Mouse (Mus musculus) neural tube, embryonic 11.5 days (tissue): Measurements from ENCODE around the gene Dnaja1. TPM values are rescaled to one million over a fixed set of nuclear protein-coding genes. Genes with fewer than 3 reads are reported as not detected.

Experiments
- ATAC-seq: fragments of 200-750 bp; cut with Nextera tagmentation; 2 replicates; pipeline ENCODE4 v1.8.0; 2017; ENCODE audit warnings: moderate number of reproducible peaks, mild to moderate bottlenecking, moderate TSS enrichment, moderate library complexity; ENCODE audit not compliant: insufficient read depth, low FRiP score, low TSS enrichment
- DNase-seq: peaks from one replicate; pipeline ENCODE4 v3.0.0-alpha.2; 2015; ENCODE audit warnings: low spot score
- H3K27ac ChIP-seq: fragments of 300-500 bp; sonication (generic); 2 replicates; pipeline ENCODE4 v1.5.1; 2014; ENCODE audit warnings: low read depth, mild to moderate bottlenecking, low read length
- H3K27me3 ChIP-seq: fragments of 300-500 bp; sonication (generic); 2 replicates; pipeline ENCODE4 v1.6.1; 2014; ENCODE audit warnings: mild to moderate bottlenecking, low read length, mixed read lengths; ENCODE audit not compliant: control insufficient read depth, insufficient read depth
- H3K36me3 ChIP-seq: fragments of 300-500 bp; sonication (generic); 2 replicates; pipeline ENCODE4 v1.6.1; 2014; ENCODE audit warnings: mild to moderate bottlenecking, low read length, moderate library complexity, mixed read lengths; ENCODE audit not compliant: control insufficient read depth, insufficient read depth
- H3K4me1 ChIP-seq: fragments of 300-500 bp; sonication (generic); 2 replicates; pipeline ENCODE4 v1.6.1; 2014; ENCODE audit warnings: low read length, mixed read lengths; ENCODE audit not compliant: control insufficient read depth, insufficient read depth
- H3K4me2 ChIP-seq: fragments of 300-500 bp; sonication (generic); 2 replicates; pipeline ENCODE4 v1.6.1; 2014; ENCODE audit warnings: low read depth, mild to moderate bottlenecking, moderate library complexity
- H3K4me3 ChIP-seq: fragments of 300-500 bp; sonication (generic); 2 replicates; pipeline ENCODE4 v1.5.1; 2014; ENCODE audit warnings: low read depth, low read length
- H3K9ac ChIP-seq: fragments of 300-500 bp; sonication (generic); 2 replicates; pipeline ENCODE4 v1.6.1; 2014; ENCODE audit warnings: mild to moderate bottlenecking, low read length
- H3K9me3 ChIP-seq: fragments of 300-500 bp; sonication (generic); 2 replicates; pipeline ENCODE4 v1.6.1; 2016; ENCODE audit warnings: low read length; ENCODE audit not compliant: control insufficient read depth
- WGBS: fragments of 180-500 bp; shearing (Covaris S2); extraction: QIAGEN DNeasy Blood & Tissue Kit; methylation state at CpG from one replicate; pipeline ENCODE4 v1.1.7; 2014; 5-methylcytosine and 5-hydroxymethylcytosine counted together
- polyA plus RNA-seq: library from polyadenylated mRNA; unstranded; fragments of >200 nt; fragmentation: Nextera tagmentation; extraction: Ambion mirVana; gene quantifications from 2 replicates; pipeline ENCODE4 v1.2.1, GENCODE M21; 2014

The Dnaja1 gene
- polyA plus RNA-seq, 1 experiment from 2014 or later = 694 TPM

GRCm38 (mm10) chr4:40725141-40725540, 3.2 kb downstream of the Dnaja1 start:
- DNase-seq = no peak
- Histone ChIP-seq H3K4me1 (peaks cover 14% of the 10 kb centered on the region), H3K9me3 (no peaks in the 10 kb centered on the region), H3K27me3 (no peaks in the 10 kb centered on the region), H3K9ac (no peak overlapping the region), H3K36me3 (peaks cover 13% of the 10 kb centered on the region), H3K4me2 (no peak overlapping the region; the same call in 1 of the 2 replicates), H3K27ac (no peak overlapping the region), H3K4me3 (no peak overlapping the region)
- ATAC-seq = no peak
- 90% methylated on average over 7 of the region's 7 CpGs for WGBS

- Histone ChIP-seq H3K36me3 (peaks cover 13% of the 10 kb centered on the region), H3K4me3 (no peak overlapping the region), H3K27ac (no peak overlapping the region), H3K9ac (no peak overlapping the region), H3K9me3 (no peaks in the 10 kb centered on the region), H3K4me2 (no peak overlapping the region; the same call in 1 of the 2 replicates), H3K27me3 (no peaks in the 10 kb centered on the region), H3K4me1 (peaks cover 14% of the 10 kb centered on the region)
- no peak for ATAC-seq
- DNase-seq = no peak
Observed at GRCm38 (mm10) chr4:40725554-40725953, 3.6 kb downstream of the Dnaja1 start.

GRCm38 (mm10) chr4:40727247-40727646, 5.3 kb downstream of the Dnaja1 start:
- Histone ChIP-seq H3K4me3 (no peak overlapping the region), H3K9me3 (no peaks in the 10 kb centered on the region), H3K27ac (no peak overlapping the region), H3K4me2 (no peak overlapping the region), H3K9ac (no peak overlapping the region), H3K4me1 (peaks cover 11% of the 10 kb centered on the region), H3K27me3 (no peaks in the 10 kb centered on the region), H3K36me3 (peaks cover 13% of the 10 kb centered on the region)
- no peak for ATAC-seq
- DNase-seq = no peak
- 86% methylated on average over 1 of the region's 1 CpGs for WGBS

- H3K4me1 ChIP-seq = no peaks in the 10 kb centered on the region
- no peak overlapping the region for H3K27ac ChIP-seq
- no peak overlapping the region for H3K9ac ChIP-seq
- no peaks in the 10 kb centered on the region for H3K27me3 ChIP-seq
- ATAC-seq = no peak
- H3K9me3 ChIP-seq = no peaks in the 10 kb centered on the region
- H3K4me2 ChIP-seq = no peak overlapping the region
- no peak for DNase-seq
- H3K4me3 ChIP-seq = no peak overlapping the region
- H3K36me3 ChIP-seq = peaks cover 17% of the 10 kb centered on the region
Observed at GRCm38 (mm10) chr4:40731262-40731661, 9.3 kb downstream of the Dnaja1 start.

GRCm38 (mm10) chr4:40735351-40735750, 13.4 kb downstream of the Dnaja1 start:
- H3K36me3 ChIP-seq = peaks cover 13% of the 10 kb centered on the region
- WGBS = 68% methylated on average over 1 of the region's 1 CpGs
- no peak overlapping the region for H3K27ac ChIP-seq
- no peak overlapping the region for H3K9ac ChIP-seq
- no peak overlapping the region for H3K4me2 ChIP-seq
- no peaks in the 10 kb centered on the region for H3K27me3 ChIP-seq
- ATAC-seq = no peak
- no peak for DNase-seq
- H3K4me3 ChIP-seq = no peak overlapping the region
- no peaks in the 10 kb centered on the region for H3K9me3 ChIP-seq
- H3K4me1 ChIP-seq = no peaks in the 10 kb centered on the region

GRCm38 (mm10) chr4:40757157-40757779, 35.3 kb downstream of the Dnaja1 start:
- ATAC-seq (peak; percentile 75), DNase-seq (no peak)
- Histone ChIP-seq H3K9me3 (no peaks in the 10 kb centered on the region), H3K4me1 (0 out of 2 replicates have a peak, but pooled peaks cover 2% of the 10 kb centered on the region), H3K27ac (no peak overlapping the region), H3K27me3 (no peaks in the 10 kb centered on the region; the same call in 1 of the 2 replicates), H3K9ac (peak overlapping the region; percentile 79), H3K4me2 (peak overlapping the region; percentile 74), H3K4me3 (peak overlapping the region; percentile 82), H3K36me3 (no peaks in the 10 kb centered on the region; the same call in 1 of the 2 replicates)
- under 1% methylated on average over 37 of the region's 39 CpGs for WGBS

- Histone ChIP-seq H3K27me3 (no peaks in the 10 kb centered on the region; the same call in 1 of the 2 replicates), H3K9ac (peak within 1 kb of the TSS; percentile 79), H3K4me2 (peak within 1 kb of the TSS; percentile 74), H3K4me3 (peak within 1 kb of the TSS; percentile 82), H3K36me3 (no peaks in the 10 kb centered on the region; the same call in 1 of the 2 replicates), H3K9me3 (no peaks in the 10 kb centered on the region), H3K27ac (no peak within 1 kb of the TSS), H3K4me1 (0 out of 2 replicates have a peak, but pooled peaks cover 2% of the 10 kb centered on the region)
- DNase-seq = peak; percentile 99
- ATAC-seq = peak; percentile 98
- WGBS = under 1% methylated on average over 40 of the region's 40 CpGs
Observed at GRCm38 (mm10) chr4:40757780-40758420, 36.0 kb downstream of the Dnaja1 start, which contains the start of gene Smu1. Gene Smu1 (minus strand): TSS chr4:40757923.

- no peak overlapping the region for H3K9ac ChIP-seq
- H3K36me3 ChIP-seq = no peaks in the 10 kb centered on the region
- 0 out of 2 replicates have a peak, but pooled peaks cover 2% of the 10 kb centered on the region for H3K4me1 ChIP-seq
- DNase-seq (no peak), ATAC-seq (no peak)
- H3K27ac ChIP-seq = no peak overlapping the region
- H3K4me3 ChIP-seq = no peak overlapping the region
- no peaks in the 10 kb centered on the region for H3K9me3 ChIP-seq
- no peak overlapping the region for H3K4me2 ChIP-seq
- H3K27me3 ChIP-seq = no peaks in the 10 kb centered on the region; the same call in 1 of the 2 replicates
- 54% methylated on average over 5 of the region's 5 CpGs for WGBS
Observed at GRCm38 (mm10) chr4:40759876-40760275, 37.9 kb downstream of the Dnaja1 start.
